Mouse (Mus musculus) right cerebral cortex, postnatal 25 days (tissue): ENCODE data around the gene Xiap.
A peak's percentile ranks its signal among the peaks of the same experiment; 100 is the strongest.

Source experiments
- DNase-seq: peaks from one replicate; pipeline ENCODE4 v3.0.0; 2022

Gene Xiap

GRCm38 (mm10) chrX:42088136-42088535 lies 28.7 kb downstream of the Xiap start:
- DNase-seq: no peak

- no peak for DNase-seq
These were observed 47.7 kb downstream of the Xiap start for GRCm38 (mm10) chrX:42107137-42107536.

GRCm38 (mm10) chrX:42110585-42110984 lies 51.1 kb downstream of the Xiap start:
- no peak for DNase-seq

GRCm38 (mm10) chrX:42119442-42120048 lies 60.1 kb downstream of the Xiap start:
- DNase-seq: no peak

GRCm38 (mm10) chrX:42124963-42125697 lies 65.7 kb downstream of the Xiap start:
- no peak for DNase-seq

- no peak for DNase-seq
These were observed 80.4 kb downstream of the Xiap start for GRCm38 (mm10) chrX:42139882-42140281.

GRCm38 (mm10) chrX:42142620-42143019 lies 83.1 kb downstream of the Xiap start:
- no peak for DNase-seq

GRCm38 (mm10) chrX:42143991-42144390 lies 84.5 kb downstream of the Xiap start:
- no peak for DNase-seq

- no peak for DNase-seq
These were observed 88.6 kb downstream of the Xiap start for GRCm38 (mm10) chrX:42148016-42148451.

GRCm38 (mm10) chrX:42148788-42149556 lies 89.5 kb downstream of the Xiap start, which contains the start of gene Stag2:
Gene Stag2, plus strand, starts transcription at chrX:42149317.
- peak; percentile 88 for DNase-seq

GRCm38 (mm10) chrX:42149557-42150345 lies 90.3 kb downstream of the Xiap start:
- peak; percentile 40 for DNase-seq

GRCm38 (mm10) chrX:42150346-42151023 lies 91.0 kb downstream of the Xiap start:
- DNase-seq: peak; percentile 64

- peak; percentile 6 for DNase-seq
These were observed 91.7 kb downstream of the Xiap start for GRCm38 (mm10) chrX:42151024-42151754.

GRCm38 (mm10) chrX:42151903-42152369 lies 92.5 kb downstream of the Xiap start:
- peak; percentile 65 for DNase-seq

GRCm38 (mm10) chrX:42153056-42153455 lies 93.6 kb downstream of the Xiap start:
- no peak for DNase-seq
